Mouse (Mus musculus): ENCODE results near the gene Rprml.

Rprml gene

DNA sequence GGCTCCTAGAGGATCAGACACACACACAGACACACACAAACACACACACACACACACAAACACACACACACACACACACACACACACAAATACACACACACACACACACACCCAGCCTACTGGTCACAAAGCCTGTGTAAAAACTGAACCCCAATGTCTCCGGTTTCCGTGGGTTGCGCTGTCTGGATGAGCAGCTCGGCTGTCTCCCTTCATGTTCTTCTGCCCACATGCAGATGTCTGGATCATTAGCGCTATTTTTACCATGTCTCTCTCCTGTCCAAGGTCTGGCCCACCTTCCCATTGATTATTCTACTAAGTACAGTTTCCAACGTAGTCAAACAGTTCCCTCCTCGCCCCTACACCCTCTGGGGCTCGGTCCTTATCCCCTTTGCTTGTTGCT lies 13.7 kb downstream of the Rprml start:
- DNase-seq (ENCODE audit: low read depth, low spot score) = no peak

DNA sequence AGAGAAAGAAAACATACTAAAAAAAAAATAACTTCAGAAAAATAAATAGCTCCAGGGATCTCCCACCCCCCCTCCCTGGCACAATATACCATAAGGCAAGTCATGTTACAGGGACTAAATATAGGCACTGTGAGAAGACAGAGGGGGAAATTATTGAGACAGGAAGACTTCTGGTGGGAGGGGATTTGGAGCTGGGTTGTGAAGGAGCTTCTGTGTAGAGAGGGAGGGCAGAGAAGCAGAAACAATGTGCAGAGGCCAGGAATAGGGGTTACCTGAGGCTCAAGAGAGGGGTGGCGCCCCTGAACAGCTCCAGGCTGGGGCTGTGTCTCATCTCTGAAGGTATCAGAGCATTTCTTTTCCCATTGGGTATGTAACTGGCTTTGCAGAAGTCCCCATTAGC lies 16.3 kb downstream of the Rprml start:
- no peak for DNase-seq (ENCODE audit: low read depth, low spot score)

DNA sequence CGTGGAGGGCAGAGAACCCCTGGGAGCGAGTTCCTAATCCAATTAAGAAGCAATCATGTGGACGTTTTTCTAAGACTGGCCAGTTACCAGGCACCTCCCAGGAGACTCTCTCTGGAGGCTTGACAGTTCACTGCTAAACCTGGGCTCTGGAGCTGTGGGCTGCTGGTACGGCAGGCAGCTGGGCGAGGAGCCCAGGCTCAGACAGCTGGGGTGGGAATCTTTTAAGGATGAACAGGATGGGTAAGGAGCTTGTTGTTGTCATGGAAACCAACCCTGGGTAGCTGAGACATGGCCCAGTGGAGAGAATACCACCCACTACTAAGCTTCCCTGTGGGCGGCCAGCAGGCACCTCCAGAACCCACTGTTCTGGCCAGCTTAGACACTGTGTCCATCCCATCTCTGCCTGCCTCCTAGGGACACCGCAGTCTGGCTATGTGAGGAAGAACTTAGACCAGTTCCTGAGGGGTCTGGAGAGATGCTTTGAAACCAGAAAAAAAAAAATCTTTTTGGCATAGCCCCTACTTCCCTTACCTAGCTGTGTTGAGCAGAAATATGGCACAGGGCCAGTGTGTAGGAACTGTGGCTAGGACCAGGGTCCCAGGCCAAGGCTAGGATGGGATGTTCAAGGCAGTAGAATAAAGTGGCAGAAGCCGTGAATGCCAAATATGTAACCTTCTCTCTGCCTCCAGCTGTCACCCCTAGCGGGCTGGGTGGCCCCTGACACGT lies 17.0 kb downstream of the Rprml start:
- no peak for DNase-seq (ENCODE audit: low read depth, low spot score)

DNA sequence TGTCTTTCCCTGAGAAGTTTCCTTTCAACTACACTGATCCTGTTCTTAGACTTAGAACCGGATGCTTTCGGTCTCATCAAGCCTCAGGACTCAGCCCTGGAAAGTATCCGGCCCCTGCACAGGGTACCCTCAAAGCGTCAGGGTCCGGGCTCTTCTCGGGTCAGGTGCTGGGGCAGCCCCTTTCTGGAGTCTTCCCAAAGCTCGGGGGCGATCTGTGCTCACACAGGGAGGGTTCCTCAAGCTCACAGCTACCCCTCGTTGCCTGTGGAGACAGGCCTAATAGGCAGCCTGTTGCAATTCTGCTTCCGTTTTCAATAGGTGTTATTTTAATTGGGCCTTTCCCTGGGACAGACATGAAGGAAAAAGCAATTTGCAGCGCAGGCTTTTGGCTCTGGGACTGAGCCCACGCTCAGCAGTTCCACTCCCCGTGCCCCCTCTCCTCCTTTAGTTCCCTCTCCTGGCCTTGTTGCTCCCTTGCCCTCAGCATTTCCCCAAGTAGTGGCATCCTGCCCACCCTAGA lies 17.6 kb downstream of the Rprml start:
- DNase-seq (ENCODE audit: low read depth, low spot score) = no peak

DNA sequence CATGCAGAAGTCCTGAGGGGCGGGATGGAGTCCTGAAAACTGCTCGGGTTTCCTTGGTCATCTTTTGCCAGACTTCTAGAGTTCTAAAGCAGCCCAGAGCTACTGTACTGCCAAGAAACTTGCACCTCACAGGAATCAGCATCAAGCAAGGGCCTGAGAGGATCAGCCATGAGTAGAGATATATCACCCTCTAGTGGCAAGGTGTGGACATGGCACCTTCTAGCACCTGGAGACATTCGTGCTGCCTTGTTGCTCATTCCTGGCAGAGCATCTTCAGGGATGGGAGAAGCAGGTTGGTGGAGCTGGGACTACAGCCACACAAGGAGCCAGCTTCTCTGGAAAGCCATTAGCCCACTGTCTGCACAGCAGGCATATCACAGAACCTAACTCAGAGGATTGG lies 26.2 kb downstream of the Rprml start:
- peak; percentile 40 for DNase-seq (ENCODE audit: low read depth, low spot score)

DNA sequence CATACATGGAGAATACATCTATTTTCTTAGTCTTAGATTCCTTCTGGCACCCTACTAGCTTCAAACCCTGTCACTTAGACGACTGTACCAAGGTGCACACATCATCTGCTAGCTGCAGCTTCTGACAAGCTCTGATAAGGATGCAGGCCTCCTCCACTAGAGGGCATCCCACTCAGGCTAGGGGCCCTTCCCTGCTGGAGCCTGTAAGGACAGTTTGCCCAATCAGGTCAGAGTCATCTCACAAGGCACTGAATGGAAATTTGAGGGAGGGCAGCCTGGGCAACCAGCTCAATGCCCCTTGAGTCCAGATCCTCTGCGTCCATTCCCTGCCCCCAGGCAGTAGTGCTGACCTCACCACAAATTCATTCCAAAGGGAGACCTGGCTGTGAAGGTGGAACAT lies 27.7 kb downstream of the Rprml start:
- DNase-seq (ENCODE audit: low read depth, low spot score) = peak; percentile 22

DNA sequence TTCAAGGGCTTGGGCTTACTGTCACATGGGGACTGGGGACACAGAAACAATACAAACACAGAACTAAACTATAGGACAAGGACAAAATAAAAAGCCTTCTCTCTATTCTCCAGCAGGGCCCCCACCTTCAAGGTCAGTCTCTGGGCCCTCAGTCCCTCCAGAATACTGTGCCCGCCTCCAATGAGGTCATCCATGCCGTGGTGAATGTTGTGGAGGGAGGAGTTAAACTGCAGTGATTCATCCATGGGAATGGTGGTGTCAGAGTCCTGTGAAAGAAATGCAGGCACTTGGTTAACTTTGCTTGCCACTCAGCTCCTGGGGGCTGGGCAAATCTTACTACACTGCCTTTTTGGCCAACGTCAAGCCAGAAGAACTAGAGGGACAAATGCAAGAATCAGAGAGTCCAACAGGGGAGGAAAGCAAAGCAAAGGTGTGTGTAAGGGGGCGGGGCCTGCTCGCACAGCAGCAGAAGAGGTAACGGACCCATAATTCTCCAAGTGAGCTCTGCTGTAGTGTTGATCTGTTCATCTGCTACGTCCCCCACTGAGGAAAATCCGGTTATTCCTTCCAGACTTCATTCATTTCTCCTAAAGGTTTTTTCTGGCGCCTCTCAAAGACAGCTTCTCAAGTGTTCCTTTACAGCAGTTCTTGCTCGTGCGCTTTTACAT lies 34.4 kb downstream of the Rprml start:
- DNase-seq (ENCODE audit: low read depth, low spot score) = no peak

DNA sequence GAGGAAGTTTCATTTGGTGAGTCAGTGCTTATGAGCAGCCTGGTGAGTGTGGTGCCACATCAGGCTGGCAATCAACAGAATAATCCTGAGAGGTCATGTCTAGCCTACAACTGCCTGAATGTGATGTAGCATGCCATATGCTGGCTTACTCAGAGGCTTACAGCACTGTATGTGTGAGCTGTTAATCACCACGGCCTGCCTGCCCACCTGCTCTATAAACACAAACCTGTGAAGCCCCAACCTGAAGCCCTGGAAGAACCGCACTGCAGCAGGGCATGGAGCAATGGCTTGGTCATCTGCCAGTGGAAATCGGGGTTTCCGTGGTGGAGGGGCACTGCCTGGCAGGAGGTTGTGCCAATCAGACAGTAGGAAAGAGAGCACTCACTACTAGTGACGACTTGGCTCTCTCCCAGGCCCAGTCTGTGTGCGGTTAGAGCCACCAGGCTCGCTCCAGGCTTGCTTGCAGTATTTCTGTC lies 35.9 kb downstream of the Rprml start:
- DNase-seq (ENCODE audit: low read depth, low spot score) = no peak

DNA sequence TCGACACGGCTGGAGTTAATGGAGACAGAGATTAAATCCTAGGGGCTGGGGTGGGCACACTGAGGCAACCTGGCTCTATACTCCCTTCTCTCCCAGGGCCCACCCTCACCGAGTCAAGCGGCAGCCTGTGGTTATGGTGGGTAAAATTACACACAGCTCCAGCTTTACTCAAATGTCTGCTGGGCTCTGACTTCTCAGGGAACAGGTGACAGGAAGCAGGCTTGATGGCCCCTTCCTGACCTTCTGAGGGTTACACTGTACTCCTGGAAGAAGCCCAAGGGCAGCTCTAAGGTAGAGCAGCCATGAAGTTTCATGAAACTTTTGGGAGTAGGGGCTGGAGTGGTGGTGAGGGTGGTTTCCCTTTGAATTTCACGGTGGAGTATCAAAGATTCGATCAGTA lies 37.3 kb downstream of the Rprml start:
- DNase-seq (ENCODE audit: low read depth, low spot score) = no peak

DNA sequence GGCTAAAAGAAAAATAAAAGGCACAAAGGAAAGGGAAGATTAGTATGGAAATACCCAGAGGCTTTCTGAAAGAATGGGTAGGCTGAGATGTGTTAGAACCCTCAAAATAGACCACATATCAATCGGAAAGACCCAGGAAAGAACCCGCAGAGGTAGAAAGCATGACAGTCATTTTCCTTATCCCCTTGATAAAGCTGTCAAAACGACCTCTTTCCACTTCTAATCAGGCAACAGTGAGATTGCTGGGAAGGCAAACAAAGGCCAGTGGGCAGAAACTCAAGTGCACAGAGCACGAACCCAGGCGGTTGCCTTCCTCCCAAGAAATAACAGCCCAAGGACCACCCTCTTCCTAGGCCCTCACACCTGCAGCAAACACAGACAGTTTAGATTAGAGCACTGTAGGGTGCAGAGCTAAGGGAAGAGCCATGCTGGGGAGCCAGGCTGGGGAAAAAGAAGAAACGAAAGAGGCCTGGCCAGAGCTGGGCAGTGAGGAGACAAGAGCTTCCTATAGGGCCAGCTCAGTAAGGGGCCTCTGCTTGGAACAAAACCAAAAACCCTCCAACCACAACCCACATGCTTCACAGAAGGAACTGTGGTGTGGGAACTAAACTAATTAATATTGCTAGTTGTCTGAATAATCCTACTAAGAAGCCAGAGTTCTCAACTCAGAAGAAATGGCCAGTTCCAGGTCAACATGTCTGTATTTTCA lies 39.1 kb downstream of the Rprml start:
- no peak for DNase-seq (ENCODE audit: low read depth, low spot score)

DNA sequence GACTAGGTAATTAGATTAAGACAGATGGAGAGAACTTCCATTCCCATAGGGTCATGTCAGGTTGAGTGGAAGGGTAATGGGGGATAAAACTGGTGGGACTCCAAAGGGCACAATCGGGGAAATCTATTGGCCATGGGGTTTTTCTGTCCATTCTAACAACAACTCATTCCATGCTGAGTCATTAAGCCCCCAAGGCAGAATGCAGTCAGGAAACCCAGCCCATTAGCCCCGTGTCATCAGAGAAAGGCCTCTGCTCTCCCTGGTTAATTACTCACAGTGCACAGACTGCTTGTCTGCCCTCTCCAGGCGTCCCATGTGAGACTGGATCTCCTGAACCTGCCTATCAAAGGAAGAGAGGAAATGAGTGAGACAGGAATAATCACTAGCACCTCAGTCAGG lies 39.6 kb downstream of the Rprml start:
- DNase-seq (ENCODE audit: low read depth, low spot score) = no peak

DNA sequence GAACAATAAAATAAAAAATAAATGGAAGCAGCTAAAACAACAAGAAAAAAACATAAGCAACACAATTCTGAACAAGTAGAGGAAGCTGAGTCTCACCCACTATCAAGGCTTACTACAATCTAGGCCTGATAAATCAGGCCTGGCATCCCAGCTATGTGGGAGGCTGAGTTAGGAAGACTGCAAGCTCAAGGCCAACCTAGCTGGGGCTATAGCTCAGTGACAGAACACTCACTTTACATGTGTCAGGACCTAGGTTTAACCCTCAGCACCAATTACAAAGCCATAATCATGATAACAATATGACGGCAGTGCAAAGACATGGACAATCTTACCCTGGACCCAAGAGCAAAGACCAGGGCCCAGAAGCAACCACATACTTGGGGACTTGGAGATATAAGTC lies 41.7 kb downstream of the Rprml start:
- DNase-seq (ENCODE audit: low read depth, low spot score) = no peak

DNA sequence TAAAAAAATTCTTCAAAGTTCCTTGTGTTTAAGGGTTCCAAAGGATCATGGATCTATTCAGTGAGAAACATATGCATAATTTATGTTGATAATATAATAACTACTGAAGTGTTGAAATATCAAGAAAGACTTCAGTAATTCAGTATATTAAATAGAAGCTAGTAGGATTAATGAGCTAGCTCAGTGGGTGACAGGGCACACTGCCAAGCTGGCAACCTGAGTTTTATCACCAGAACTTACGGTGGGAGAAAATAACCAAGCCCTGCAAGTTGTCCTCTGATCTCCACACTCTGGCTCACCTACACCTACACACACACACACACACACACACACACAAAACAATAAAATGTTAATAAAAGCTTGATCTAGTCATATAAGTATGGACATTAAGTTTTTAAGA lies 43.9 kb downstream of the Rprml start:
- no peak for DNase-seq (ENCODE audit: low read depth, low spot score)

DNA sequence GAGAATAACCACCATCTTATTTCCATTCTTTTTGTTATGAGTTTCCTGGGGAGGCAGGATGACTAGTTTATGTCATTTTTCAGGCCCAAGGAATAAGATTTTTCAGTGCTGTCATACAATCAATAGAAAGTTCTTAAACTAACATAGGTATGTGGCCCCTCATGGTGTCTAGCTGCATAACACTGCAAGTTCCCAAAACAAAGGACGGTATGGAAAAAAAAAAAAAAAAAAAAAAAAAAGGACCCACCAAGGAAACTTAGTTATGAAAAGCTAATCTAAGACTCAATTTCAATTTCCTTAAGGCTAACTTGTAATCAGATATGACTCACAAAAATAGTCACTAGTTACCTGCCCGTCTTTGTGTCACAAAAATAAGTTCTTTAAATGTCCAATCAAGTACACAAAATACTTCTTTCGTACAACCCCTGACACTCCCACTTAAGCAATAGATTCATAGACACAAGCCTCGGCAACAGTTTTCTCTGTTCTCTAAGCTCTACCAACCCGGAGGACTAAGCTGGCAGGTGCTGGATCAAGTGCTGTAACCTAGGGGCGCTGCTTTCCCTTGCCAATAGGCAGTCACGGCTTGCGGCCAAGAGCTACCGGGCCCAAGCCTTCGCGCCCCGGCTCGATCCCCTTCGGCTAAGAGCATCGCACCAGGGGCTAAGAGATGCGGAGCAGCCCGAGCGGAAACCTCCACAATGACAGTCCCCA lies 47.6 kb downstream of the Rprml start:
- no peak for DNase-seq (ENCODE audit: low read depth, low spot score)

DNA sequence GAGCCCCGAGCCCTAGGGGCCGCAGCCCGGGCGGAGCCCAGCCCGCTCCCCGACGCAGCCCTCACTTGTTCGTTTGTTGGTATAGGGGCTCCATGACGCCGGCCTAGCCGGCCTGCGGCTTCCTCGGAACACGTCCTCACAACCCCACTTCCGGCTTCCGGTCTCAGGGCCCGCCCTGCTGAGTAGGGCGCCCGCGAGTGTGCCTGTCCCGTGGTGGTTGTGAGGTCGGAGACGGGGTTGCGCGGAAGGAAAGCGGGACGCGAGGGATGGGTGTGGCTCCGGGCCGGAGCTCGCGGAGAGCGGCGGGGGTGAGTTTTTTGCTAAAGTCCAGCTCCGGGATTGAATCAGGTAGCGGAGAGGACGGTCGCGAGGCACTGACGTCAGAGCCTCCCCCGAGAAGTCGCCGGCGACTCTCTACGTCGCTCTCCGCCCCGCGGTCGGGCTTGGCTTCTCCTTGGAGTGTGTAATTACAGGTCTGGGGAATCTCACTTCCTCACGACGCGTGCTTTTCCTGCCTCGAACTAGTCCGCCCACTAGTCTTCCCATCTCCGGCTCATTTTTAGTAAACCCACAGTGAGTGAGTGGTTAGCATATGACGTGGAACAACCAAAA lies 48.3 kb downstream of the Rprml start, which contains the start of gene Gosr2:
Gosr2 (minus strand) TSS at position 334 of the 612 bp plus-strand sequence.
- peak; percentile 86 for DNase-seq (ENCODE audit: low read depth, low spot score)

DNA sequence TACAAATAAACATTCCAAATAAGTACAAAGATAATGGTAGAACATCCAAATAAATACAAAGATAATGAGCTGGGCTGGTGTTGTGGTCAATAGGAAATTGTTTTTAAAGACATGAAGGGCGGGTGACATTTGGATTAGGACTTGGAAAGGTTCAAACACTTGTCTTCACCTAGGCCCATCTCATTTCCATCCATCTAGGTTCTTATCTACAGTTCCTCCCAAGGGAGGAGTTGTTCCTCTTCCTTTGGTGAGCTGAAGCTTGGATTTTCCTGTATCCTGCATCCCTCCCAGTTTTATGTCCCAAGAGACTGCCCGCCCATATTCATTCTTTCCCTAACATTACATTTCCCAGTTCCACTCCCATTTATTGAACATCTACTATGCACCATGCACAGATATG lies 48.9 kb downstream of the Rprml start:
- DNase-seq (ENCODE audit: low read depth, low spot score) = no peak
